Mouse (Mus musculus) hindbrain, embryonic 11.5 days (tissue): ENCODE results near the gene Clock. TPM values are rescaled to one million over a fixed set of nuclear protein-coding genes. Genes with fewer than 3 reads are reported as not detected.

Source experiments
- ATAC-seq: fragments of 200-750 bp; cut with Nextera tagmentation; 2 replicates; pipeline ENCODE4 v1.8.0; 2017; ENCODE audit warnings: mild to moderate bottlenecking, moderate TSS enrichment, moderate library complexity; ENCODE audit not compliant: low FRiP score
- DNase-seq: peaks from one replicate; pipeline ENCODE4 v3.0.0-alpha.2; 2015; ENCODE audit warnings: low spot score
- H3K27ac ChIP-seq: fragments of 300-500 bp; sonication (generic); 2 replicates; pipeline ENCODE4 v1.5.1; 2014; ENCODE audit warnings: mild to moderate bottlenecking, low read depth, low read length
- H3K27me3 ChIP-seq: fragments of 300-500 bp; sonication (generic); 2 replicates; pipeline ENCODE4 v1.6.1; 2014; ENCODE audit warnings: mild to moderate bottlenecking, low read length, moderate library complexity, mixed read lengths; ENCODE audit not compliant: control insufficient read depth, insufficient read depth
- H3K36me3 ChIP-seq: fragments of 300-500 bp; sonication (generic); 2 replicates; pipeline ENCODE4 v1.6.1; 2014; ENCODE audit warnings: mild to moderate bottlenecking, low read length, moderate library complexity, mixed read lengths; ENCODE audit not compliant: control insufficient read depth, insufficient read depth
- H3K4me1 ChIP-seq: fragments of 300-500 bp; sonication (generic); replicated peaks from 2 replicates; pipeline ENCODE4 v1.6.1; 2014; ENCODE audit warnings: low read length, mixed read lengths; ENCODE audit not compliant: control insufficient read depth, insufficient read depth
- H3K4me2 ChIP-seq: fragments of 300-500 bp; sonication (generic); replicated peaks from 2 replicates; pipeline ENCODE4 v1.6.1; 2014; ENCODE audit warnings: mild to moderate bottlenecking, low read depth, low read length
- H3K4me3 ChIP-seq: fragments of 300-500 bp; sonication (generic); 2 replicates; pipeline ENCODE4 v1.5.1; 2014; ENCODE audit warnings: low read depth, low read length
- H3K9ac ChIP-seq: fragments of 300-500 bp; sonication (generic); 2 replicates; pipeline ENCODE4 v1.6.1; 2014; ENCODE audit warnings: low read depth, low read length
- H3K9me3 ChIP-seq: fragments of 300-500 bp; sonication (generic); 2 replicates; pipeline ENCODE4 v1.6.1; 2016; ENCODE audit warnings: low read length; ENCODE audit not compliant: control insufficient read depth
- WGBS: fragments of 180-500 bp; shearing (Covaris S2); extraction: QIAGEN DNeasy Blood & Tissue Kit; methylation state at CpG from one replicate; pipeline ENCODE4 v1.1.7; 2014; 5-methylcytosine and 5-hydroxymethylcytosine counted together
- polyA plus RNA-seq: library from polyadenylated mRNA; unstranded; fragments of >200 nt; fragmentation: Nextera tagmentation; extraction: Ambion mirVana; gene quantifications from 2 replicates; pipeline ENCODE4 v1.2.1, GENCODE M21; 2014

Clock gene
- polyA plus RNA-seq, 1 experiment from 2014 or later = 16.6 TPM

DNA sequence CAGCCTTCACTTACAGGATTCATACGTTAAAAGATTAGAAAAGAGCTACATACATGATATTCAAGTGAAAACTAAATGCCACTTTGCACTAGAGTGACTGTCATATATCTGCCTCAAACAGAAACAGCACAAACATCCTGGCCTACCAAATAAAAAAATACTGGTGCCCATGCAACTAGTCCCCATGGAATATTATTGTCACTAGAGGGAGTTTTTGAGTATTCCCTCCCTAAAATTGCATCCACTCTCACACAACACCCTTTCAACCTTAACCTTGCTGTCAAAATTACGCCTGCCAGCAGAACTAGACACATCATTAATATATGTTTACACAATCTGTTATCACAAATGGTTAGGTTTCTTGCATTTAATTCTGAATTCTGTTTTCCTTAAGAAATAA is 2.6 kb downstream of the Clock start:
- ATAC-seq (no peak), DNase-seq (no peak)
- H3K9me3 ChIP-seq = no peaks in the 10 kb centered on the region
- no peak overlapping the region for H3K27ac ChIP-seq
- no peak overlapping the region for H3K4me2 ChIP-seq
- no peak overlapping the region for H3K4me3 ChIP-seq
- H3K9ac ChIP-seq = no peak overlapping the region
- H3K4me1 ChIP-seq = no peaks in the 10 kb centered on the region
- 94% methylated on average over 2 of the region's 2 CpGs for WGBS
- no peaks in the 10 kb centered on the region for H3K36me3 ChIP-seq
- H3K27me3 ChIP-seq = no peaks in the 10 kb centered on the region

DNA sequence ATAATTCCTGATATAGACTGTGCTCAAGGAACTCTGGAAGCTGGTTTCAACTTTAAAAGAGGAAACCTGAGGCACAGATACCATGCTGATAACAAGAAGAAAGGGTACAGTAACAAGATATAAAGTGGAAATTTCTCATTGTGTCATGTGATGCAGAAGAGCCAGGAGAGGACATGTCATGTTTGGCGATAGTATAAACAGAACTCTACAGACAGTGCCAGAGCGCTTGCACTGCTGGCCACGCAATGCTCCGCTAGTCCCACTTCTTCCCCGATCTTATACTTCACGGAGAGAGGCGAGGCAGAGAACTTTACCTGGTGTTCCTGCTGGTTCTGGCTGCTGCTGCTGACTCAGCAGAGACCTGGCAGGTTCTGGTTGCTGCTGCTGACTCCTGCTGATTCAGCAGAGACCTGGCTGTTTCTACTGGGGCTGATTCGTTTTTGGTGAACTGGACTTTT is 15.3 kb downstream of the Clock start:
- ATAC-seq (no peak), DNase-seq (no peak)
- H3K9me3 ChIP-seq = no peaks in the 10 kb centered on the region
- no peaks in the 10 kb centered on the region for H3K4me1 ChIP-seq
- H3K27me3 ChIP-seq = no peaks in the 10 kb centered on the region
- no peaks in the 10 kb centered on the region for H3K36me3 ChIP-seq
- no peak overlapping the region for H3K27ac ChIP-seq
- no peak overlapping the region for H3K4me2 ChIP-seq
- WGBS = 89% methylated on average over 8 of the region's 8 CpGs
- no peak overlapping the region for H3K9ac ChIP-seq
- H3K4me3 ChIP-seq = no peak overlapping the region

DNA sequence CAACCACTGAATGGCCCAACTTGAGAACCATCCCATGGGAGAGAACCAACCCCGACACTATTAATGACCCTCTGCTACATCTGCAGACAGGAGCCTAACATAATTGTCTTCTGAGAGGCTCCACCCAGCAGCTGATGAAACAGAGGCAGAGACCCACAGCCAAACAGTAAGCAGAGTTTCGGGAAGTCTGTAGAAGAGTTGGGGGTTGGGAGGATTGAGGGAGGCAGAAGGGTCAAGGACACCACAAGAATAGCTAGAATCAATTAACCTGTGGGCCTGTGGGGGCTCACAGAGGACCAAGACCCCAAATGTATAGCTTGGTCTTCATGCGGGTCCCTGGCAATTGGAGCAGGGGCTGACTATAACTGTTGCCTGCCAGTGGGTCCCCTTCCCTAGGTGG is 16.3 kb downstream of the Clock start:
- Histone ChIP-seq H3K27me3 (no peaks in the 10 kb centered on the region), H3K4me2 (no peak overlapping the region), H3K9ac (no peak overlapping the region), H3K9me3 (no peaks in the 10 kb centered on the region), H3K27ac (no peak overlapping the region), H3K36me3 (no peaks in the 10 kb centered on the region), H3K4me1 (no peaks in the 10 kb centered on the region), H3K4me3 (no peak overlapping the region)
- 91% methylated on average over 3 of the region's 3 CpGs for WGBS
- no peak for DNase-seq
- ATAC-seq = no peak

DNA sequence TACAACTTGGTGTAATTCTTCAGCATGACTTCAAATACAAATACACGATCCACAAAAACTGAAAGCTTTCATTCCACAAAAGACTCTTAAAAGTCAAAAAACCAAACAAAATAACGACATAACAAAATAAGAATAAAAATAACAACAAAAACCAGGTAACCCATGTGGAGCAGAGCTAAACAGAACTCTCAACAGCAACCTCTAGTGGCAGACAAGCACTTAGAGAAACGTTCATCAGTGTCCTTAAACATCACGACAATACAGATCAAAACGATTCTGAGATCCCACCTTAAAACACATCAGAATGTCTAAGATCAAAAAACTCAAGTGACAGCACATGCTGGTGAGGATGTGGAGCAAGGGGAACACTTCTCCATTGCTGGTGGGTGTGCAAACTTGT is 17.5 kb downstream of the Clock start:
- no peak for ATAC-seq
- Histone ChIP-seq H3K27me3 (no peaks in the 10 kb centered on the region), H3K36me3 (no peaks in the 10 kb centered on the region), H3K4me3 (no peak overlapping the region), H3K4me2 (no peak overlapping the region), H3K27ac (no peak overlapping the region), H3K4me1 (no peaks in the 10 kb centered on the region), H3K9ac (no peak overlapping the region), H3K9me3 (no peaks in the 10 kb centered on the region)
- 83% methylated on average over 5 of the region's 5 CpGs for WGBS
- DNase-seq = no peak

DNA sequence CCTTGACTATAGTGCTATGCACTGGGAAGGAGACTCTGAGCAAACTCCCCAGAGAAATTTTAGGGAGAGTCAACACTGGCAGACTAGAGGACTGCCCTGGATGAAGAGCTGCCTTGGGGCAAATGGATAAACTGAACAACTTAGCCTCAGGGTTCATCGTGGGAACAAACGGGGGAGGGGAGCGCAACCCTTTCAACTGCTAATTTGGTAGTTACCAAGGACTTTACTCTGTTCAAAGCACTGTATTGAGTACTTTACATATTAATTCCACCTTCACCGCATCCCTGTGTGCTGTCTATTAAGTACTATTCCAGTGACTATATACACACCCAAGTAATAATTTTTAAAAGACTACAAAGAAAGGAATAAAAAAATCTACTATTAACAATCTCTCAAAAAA is 18.9 kb downstream of the Clock start:
- no peaks in the 10 kb centered on the region for H3K27me3 ChIP-seq
- no peaks in the 10 kb centered on the region for H3K9me3 ChIP-seq
- H3K4me3 ChIP-seq = no peak overlapping the region
- H3K4me2 ChIP-seq = no peak overlapping the region
- H3K36me3 ChIP-seq = no peaks in the 10 kb centered on the region
- H3K4me1 ChIP-seq = no peaks in the 10 kb centered on the region
- ATAC-seq (no peak), DNase-seq (no peak)
- WGBS = 49% methylated on average over 4 of the region's 4 CpGs
- no peak overlapping the region for H3K9ac ChIP-seq
- H3K27ac ChIP-seq = no peak overlapping the region

DNA sequence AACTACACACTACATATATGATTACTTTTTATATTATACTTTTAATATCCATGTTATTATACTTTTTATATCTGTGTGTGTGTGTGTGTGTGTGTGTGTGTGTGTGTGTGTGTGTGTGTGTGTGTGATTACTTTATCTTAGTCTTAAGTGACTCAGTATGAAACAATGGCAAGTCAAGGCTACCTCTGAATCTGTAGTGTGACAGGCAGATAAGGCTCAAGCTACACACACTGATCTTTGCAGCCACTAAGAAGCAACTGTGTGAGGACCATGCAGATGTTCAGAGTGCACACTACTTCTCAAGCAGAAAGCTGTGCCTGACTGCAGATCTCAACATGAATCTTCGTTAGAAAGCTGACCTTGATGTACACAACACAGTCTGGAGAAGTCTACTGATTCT is 20.7 kb downstream of the Clock start:
- H3K4me2 ChIP-seq = no peak overlapping the region
- no peaks in the 10 kb centered on the region for H3K4me1 ChIP-seq
- DNase-seq (no peak), ATAC-seq (no peak)
- no peaks in the 10 kb centered on the region for H3K36me3 ChIP-seq
- 93% methylated on average over 1 of the region's 1 CpGs for WGBS
- H3K27ac ChIP-seq = no peak overlapping the region
- no peaks in the 10 kb centered on the region for H3K9me3 ChIP-seq
- no peaks in the 10 kb centered on the region for H3K27me3 ChIP-seq
- H3K9ac ChIP-seq = no peak overlapping the region
- H3K4me3 ChIP-seq = no peak overlapping the region

DNA sequence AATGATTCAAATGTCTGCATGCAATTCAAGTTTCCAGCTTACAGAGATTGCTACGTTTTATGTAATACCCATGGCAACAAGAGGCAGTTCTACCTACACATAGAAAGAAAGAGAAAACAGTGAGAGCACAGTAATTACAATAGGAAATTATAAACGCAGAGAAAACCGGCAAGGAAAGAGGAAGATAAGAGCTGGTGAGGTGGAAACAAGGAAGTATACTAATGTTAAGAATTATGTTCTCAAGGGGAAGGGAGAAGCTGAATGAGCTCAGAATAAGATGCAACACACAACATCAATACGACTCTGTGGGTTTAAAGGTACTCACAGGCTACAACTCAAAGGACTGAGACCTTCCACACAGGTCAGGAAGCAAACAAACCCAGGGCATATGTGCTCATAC is 29.6 kb downstream of the Clock start:
- Histone ChIP-seq H3K27ac (no peak overlapping the region), H3K4me1 (no peaks in the 10 kb centered on the region), H3K9ac (no peak overlapping the region), H3K9me3 (no peaks in the 10 kb centered on the region), H3K4me3 (no peak overlapping the region), H3K27me3 (no peaks in the 10 kb centered on the region), H3K4me2 (no peak overlapping the region), H3K36me3 (no peaks in the 10 kb centered on the region)
- WGBS = 94% methylated on average over 4 of the region's 4 CpGs
- ATAC-seq (no peak), DNase-seq (no peak)

DNA sequence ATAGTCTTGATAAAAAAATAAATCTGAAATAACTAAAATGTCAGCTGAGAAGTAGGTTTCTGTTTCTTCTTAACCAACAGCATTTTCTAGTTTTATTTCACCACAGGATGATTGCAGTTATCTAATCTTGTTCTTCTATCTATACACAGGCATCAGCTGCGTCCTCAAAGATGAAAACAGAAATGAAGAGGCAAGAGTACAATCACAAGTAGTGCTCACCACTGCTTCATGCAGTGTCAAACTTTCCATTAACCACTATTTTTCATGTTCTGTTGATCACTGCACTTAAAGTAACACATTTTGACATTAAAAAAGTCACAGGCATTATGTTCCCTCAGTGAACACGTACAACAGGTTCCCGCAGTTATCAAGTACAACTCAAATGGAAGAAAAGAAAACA is 53.6 kb downstream of the Clock start:
- Histone ChIP-seq H3K9ac (no peak overlapping the region), H3K4me3 (no peak overlapping the region), H3K4me1 (no peaks in the 10 kb centered on the region), H3K9me3 (no peaks in the 10 kb centered on the region), H3K27ac (no peak overlapping the region), H3K4me2 (no peak overlapping the region), H3K36me3 (no peaks in the 10 kb centered on the region), H3K27me3 (no peaks in the 10 kb centered on the region)
- no peak for DNase-seq
- no peak for ATAC-seq
- WGBS = 90% methylated on average over 3 of the region's 3 CpGs

DNA sequence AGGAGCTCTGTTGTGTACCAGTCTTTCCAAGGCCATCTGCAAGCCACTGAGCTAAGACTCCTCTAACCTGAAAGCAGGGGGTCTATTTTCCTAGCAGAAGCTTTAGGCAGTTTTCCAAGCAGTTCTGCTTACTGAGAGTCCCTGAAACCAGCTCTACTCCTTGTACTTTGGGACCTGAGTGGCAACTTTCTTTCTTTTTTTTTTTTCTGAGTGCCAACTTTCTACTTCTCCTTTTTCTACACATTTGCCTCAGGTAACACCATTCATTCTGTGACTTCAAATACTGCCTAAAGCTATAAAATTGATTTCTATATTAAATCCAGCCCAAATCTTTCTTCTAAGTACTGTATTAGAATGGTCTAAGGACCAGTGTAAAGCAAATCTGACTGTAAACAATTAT is 58.1 kb downstream of the Clock start:
- no peaks in the 10 kb centered on the region for H3K27me3 ChIP-seq
- no peaks in the 10 kb centered on the region for H3K4me1 ChIP-seq
- ATAC-seq = no peak
- no peak overlapping the region for H3K27ac ChIP-seq
- H3K9ac ChIP-seq = no peak overlapping the region
- DNase-seq = no peak
- no peak overlapping the region for H3K4me3 ChIP-seq
- H3K9me3 ChIP-seq = no peaks in the 10 kb centered on the region
- no peak overlapping the region for H3K4me2 ChIP-seq
- no peaks in the 10 kb centered on the region for H3K36me3 ChIP-seq
